In genomic region chr7:139119775-139120153, GRCm38 (mm10) we compare ENCODE assay signal across 20 mouse cellular contexts. TPM values are rescaled to one million over a fixed set of nuclear protein-coding genes. Genes with fewer than 3 reads are reported as not detected.
DNase-seq lines count a peak whose midpoint lies in the region; ATAC-seq lines count a peak whose summit lies in the region.
"Had no signal": no experiment of that assay in that cellular context is flagged by ENCODE, and none has a peak within 500 bp of the region (broad histone marks: within the 10 kb centered on the region; RNA-seq: fewer than 3 reads in every experiment).

No protein-coding gene starts in this region.

- 0 out of 2 replicates have a peak, but pooled peaks have one; percentile 15 for ATAC-seq in embryonic facial prominence, embryonic 14.5 days (ENCODE audit: low read depth)
- peak; percentile 57; the same call in 1 of the 2 replicates for ATAC-seq in hindbrain, embryonic 13.5 days (ENCODE audit: low FRiP score)
- ATAC-seq in hindbrain, embryonic 12.5 days (ENCODE audit: low FRiP score): no peak; the same call in 1 of the 2 replicates
- 0 out of 2 replicates have a peak, but pooled peaks have one; percentile 63 for ATAC-seq in midbrain, embryonic 15.5 days (replicated peaks)
- ATAC-seq in kidney, embryonic 16.5 days (ENCODE audit: low FRiP score, low TSS enrichment): no peak

- 67% methylated on average over 2 of the region's 2 CpGs for WGBS in embryonic facial prominence, embryonic 14.5 days
- WGBS in embryonic facial prominence, embryonic 10.5 days: 69% methylated on average over 2 of the region's 2 CpGs
- WGBS in hindbrain, embryonic 13.5 days: 76% methylated on average over 2 of the region's 2 CpGs
- WGBS in hindbrain, embryonic 12.5 days: 62% methylated on average over 2 of the region's 2 CpGs
- 73% methylated on average over 2 of the region's 2 CpGs for WGBS in midbrain, embryonic 15.5 days
- 75% methylated on average over 2 of the region's 2 CpGs for WGBS in midbrain, embryonic 10.5 days
- 71% methylated on average over 2 of the region's 2 CpGs for WGBS in kidney, embryonic 16.5 days

- H3K27me3 ChIP-seq in embryonic facial prominence, embryonic 14.5 days (replicated peaks; ENCODE audit: control insufficient read depth, insufficient read depth, low read length): no peaks in the 10 kb centered on the region
- H3K27me3 ChIP-seq in embryonic facial prominence, embryonic 10.5 days (replicated peaks; ENCODE audit: low read depth, poor library complexity, severe bottlenecking): peaks cover 10% of the 10 kb centered on the region
- H3K27me3 ChIP-seq in hindbrain, embryonic 13.5 days: 0 out of 2 replicates have a peak, but pooled peaks cover 2% of the 10 kb centered on the region
- no peaks in the 10 kb centered on the region for H3K27me3 ChIP-seq in hindbrain, embryonic 12.5 days
- no peaks in the 10 kb centered on the region for H3K27me3 ChIP-seq in midbrain, embryonic 15.5 days (replicated peaks)
- peaks cover 9% of the 10 kb centered on the region; the same call in 1 of the 2 replicates for H3K27me3 ChIP-seq in midbrain, embryonic 10.5 days (ENCODE audit: low read depth, poor library complexity, severe bottlenecking)
- no peaks in the 10 kb centered on the region for H3K27me3 ChIP-seq in kidney, embryonic 16.5 days (ENCODE audit: insufficient read depth, low read length)
- H3K27me3 ChIP-seq: kidney, embryonic 15.5 days; liver, embryonic 15.5 days had no signal

- no peak for DNase-seq in embryonic facial prominence, embryonic 14.5 days (ENCODE audit: low spot score)
- DNase-seq in embryonic facial prominence, embryonic 10.5 days (ENCODE audit: low spot score): no peak
- DNase-seq in midbrain, embryonic 10.5 days (ENCODE audit: low spot score): no peak
- DNase-seq in thymus, postnatal 14 days: no peak

- H3K36me3 ChIP-seq in embryonic facial prominence, embryonic 14.5 days (ENCODE audit: control insufficient read depth, insufficient read depth, low read length): no peaks in the 10 kb centered on the region
- H3K36me3 ChIP-seq in embryonic facial prominence, embryonic 10.5 days (replicated peaks): no peaks in the 10 kb centered on the region
- H3K36me3 ChIP-seq in hindbrain, embryonic 13.5 days: no peaks in the 10 kb centered on the region
- no peaks in the 10 kb centered on the region for H3K36me3 ChIP-seq in hindbrain, embryonic 12.5 days
- no peaks in the 10 kb centered on the region for H3K36me3 ChIP-seq in midbrain, embryonic 15.5 days (replicated peaks)
- H3K36me3 ChIP-seq in midbrain, embryonic 10.5 days: no peaks in the 10 kb centered on the region
- H3K36me3 ChIP-seq in kidney, embryonic 16.5 days (ENCODE audit: insufficient read depth, low read length): no peaks in the 10 kb centered on the region
- H3K36me3 ChIP-seq: embryonic facial prominence, embryonic 15.5 days; kidney, embryonic 15.5 days; limb, embryonic 12.5 days; liver, embryonic 15.5 days had no signal

- no peak overlapping the region for H3K4me3 ChIP-seq in embryonic facial prominence, embryonic 14.5 days (ENCODE audit: low read depth, low read length)
- H3K4me3 ChIP-seq in embryonic facial prominence, embryonic 10.5 days: no peak overlapping the region
- H3K4me3 ChIP-seq in hindbrain, embryonic 13.5 days: no peak overlapping the region
- H3K4me3 ChIP-seq in hindbrain, embryonic 12.5 days: no peak overlapping the region
- no peak overlapping the region for H3K4me3 ChIP-seq in midbrain, embryonic 15.5 days
- H3K4me3 ChIP-seq in midbrain, embryonic 10.5 days: no peak overlapping the region
- H3K4me3 ChIP-seq in kidney, embryonic 16.5 days (ENCODE audit: low read length): no peak overlapping the region
- H3K4me3 ChIP-seq: embryonic facial prominence, embryonic 15.5 days; kidney, embryonic 15.5 days; layer of hippocampus, adult 2 months; left cerebral cortex, adult 2 months; limb, embryonic 12.5 days; liver, embryonic 15.5 days; myocyte had no signal

- H3K9ac ChIP-seq in embryonic facial prominence, embryonic 14.5 days (ENCODE audit: low read depth, low read length): no peak overlapping the region
- H3K9ac ChIP-seq in hindbrain, embryonic 13.5 days: 0 out of 2 replicates have a peak overlapping the region, but pooled peaks have one; percentile 19
- no peak overlapping the region for H3K9ac ChIP-seq in hindbrain, embryonic 12.5 days
- H3K9ac ChIP-seq in midbrain, embryonic 15.5 days: no peak overlapping the region
- no peak overlapping the region for H3K9ac ChIP-seq in kidney, embryonic 16.5 days (replicated peaks; ENCODE audit: low read length)
- H3K9ac ChIP-seq: embryonic facial prominence, embryonic 15.5 days; kidney, embryonic 15.5 days; limb, embryonic 12.5 days; liver, embryonic 15.5 days; lung, embryonic 14.5 days had no signal

- H3K27ac ChIP-seq in embryonic facial prominence, embryonic 14.5 days (replicated peaks; ENCODE audit: low read depth, low read length): no peak overlapping the region
- no peak overlapping the region for H3K27ac ChIP-seq in embryonic facial prominence, embryonic 10.5 days (replicated peaks)
- H3K27ac ChIP-seq in hindbrain, embryonic 13.5 days: no peak overlapping the region
- H3K27ac ChIP-seq in hindbrain, embryonic 12.5 days: no peak overlapping the region
- H3K27ac ChIP-seq in midbrain, embryonic 15.5 days: no peak overlapping the region
- H3K27ac ChIP-seq in midbrain, embryonic 10.5 days (replicated peaks): no peak overlapping the region
- no peak overlapping the region for H3K27ac ChIP-seq in kidney, embryonic 16.5 days (ENCODE audit: low read length)
- H3K27ac ChIP-seq: embryonic facial prominence, embryonic 15.5 days; kidney, embryonic 15.5 days; layer of hippocampus, adult 2 months; left cerebral cortex, adult 2 months; limb, embryonic 12.5 days; liver, embryonic 15.5 days; stomach, postnatal 0 days had no signal

- no peaks in the 10 kb centered on the region for H3K4me1 ChIP-seq in embryonic facial prominence, embryonic 14.5 days (ENCODE audit: control insufficient read depth, insufficient read depth, low read length)
- no peaks in the 10 kb centered on the region for H3K4me1 ChIP-seq in embryonic facial prominence, embryonic 10.5 days
- H3K4me1 ChIP-seq in hindbrain, embryonic 13.5 days (replicated peaks): no peaks in the 10 kb centered on the region
- no peaks in the 10 kb centered on the region for H3K4me1 ChIP-seq in hindbrain, embryonic 12.5 days
- no peaks in the 10 kb centered on the region for H3K4me1 ChIP-seq in midbrain, embryonic 15.5 days
- no peaks in the 10 kb centered on the region for H3K4me1 ChIP-seq in midbrain, embryonic 10.5 days
- H3K4me1 ChIP-seq in kidney, embryonic 16.5 days (ENCODE audit: insufficient read depth, low read length): no peaks in the 10 kb centered on the region
- H3K4me1 ChIP-seq: embryonic facial prominence, embryonic 15.5 days; kidney, embryonic 15.5 days; limb, embryonic 12.5 days; liver, embryonic 15.5 days had no signal

- H3K4me2 ChIP-seq in embryonic facial prominence, embryonic 14.5 days (ENCODE audit: low read depth, low read length): no peak overlapping the region
- H3K4me2 ChIP-seq in hindbrain, embryonic 13.5 days: no peak overlapping the region
- no peak overlapping the region for H3K4me2 ChIP-seq in hindbrain, embryonic 12.5 days (replicated peaks)
- H3K4me2 ChIP-seq in midbrain, embryonic 15.5 days: no peak overlapping the region
- no peak overlapping the region for H3K4me2 ChIP-seq in kidney, embryonic 16.5 days (replicated peaks; ENCODE audit: low read depth, low read length)
- H3K4me2 ChIP-seq: embryonic facial prominence, embryonic 15.5 days; heart, embryonic 11.5 days; kidney, embryonic 15.5 days; limb, embryonic 12.5 days; liver, embryonic 15.5 days; lung, embryonic 14.5 days had no signal

- H3K9me3 ChIP-seq in embryonic facial prominence, embryonic 14.5 days (ENCODE audit: control insufficient read depth, low read length): no peaks in the 10 kb centered on the region
- no peaks in the 10 kb centered on the region for H3K9me3 ChIP-seq in embryonic facial prominence, embryonic 10.5 days
- H3K9me3 ChIP-seq in hindbrain, embryonic 13.5 days: no peaks in the 10 kb centered on the region
- H3K9me3 ChIP-seq in hindbrain, embryonic 12.5 days (replicated peaks): no peaks in the 10 kb centered on the region
- H3K9me3 ChIP-seq in midbrain, embryonic 15.5 days: no peaks in the 10 kb centered on the region
- H3K9me3 ChIP-seq in midbrain, embryonic 10.5 days (replicated peaks): no peaks in the 10 kb centered on the region
- no peaks in the 10 kb centered on the region for H3K9me3 ChIP-seq in kidney, embryonic 16.5 days (ENCODE audit: low read length)
- H3K9me3 ChIP-seq: embryonic facial prominence, embryonic 15.5 days; kidney, embryonic 15.5 days; limb, embryonic 12.5 days; liver, embryonic 15.5 days had no signal

RNA-seq across cellular contexts. Expression of gene Dpysl4, which starts 34.0 kb away (rescaled TPM):
- polyA plus RNA-seq in embryonic facial prominence, embryonic 14.5 days (2014; fragmentation: Nextera tagmentation; extraction: Ambion mirVana): 19.8 and 28.3 TPM in 2 replicates
- polyA plus RNA-seq in embryonic facial prominence, embryonic 10.5 days (2016; fragmentation: Nextera tagmentation; extraction: Ambion mirVana): 63.8 and 64.4 TPM in 2 replicates
- 265 and 280 TPM in 2 replicates for polyA plus RNA-seq in hindbrain, embryonic 13.5 days (2015; fragmentation: Nextera tagmentation; extraction: Ambion mirVana)
- polyA plus RNA-seq in hindbrain, embryonic 12.5 days (2016; fragmentation: Nextera tagmentation; extraction: Ambion mirVana): 269 TPM in 2 replicates
- 186 and 190 TPM in 2 replicates for polyA plus RNA-seq in midbrain, embryonic 15.5 days (2015; fragmentation: Nextera tagmentation; extraction: Ambion mirVana)
- 107 and 159 TPM in 2 replicates for polyA plus RNA-seq in midbrain, embryonic 10.5 days (2016; fragmentation: Nextera tagmentation; extraction: Ambion mirVana)
- 15.0 and 15.5 TPM in 2 replicates for polyA plus RNA-seq in kidney, embryonic 16.5 days (2015; fragmentation: Nextera tagmentation; extraction: Ambion mirVana)
- polyA plus RNA-seq: activated CD4-positive, CD25-positive, alpha-beta regulatory T cell, adult 4 months; C2C12; myocyte had no signal

Comparison
In these comparisons a context has a peak if more than half of its experiments do, and no peak if none do; other contexts are left out.
1. ATAC-seq: peak in embryonic facial prominence, embryonic 14.5 days (single experiment), hindbrain, embryonic 13.5 days (single experiment) and midbrain, embryonic 15.5 days (single experiment); none in hindbrain, embryonic 12.5 days (single experiment) and kidney, embryonic 16.5 days (single experiment).